Mouse (Mus musculus): ENCODE measurements around the gene Sh3pxd2a.

Sh3pxd2a gene

DNA sequence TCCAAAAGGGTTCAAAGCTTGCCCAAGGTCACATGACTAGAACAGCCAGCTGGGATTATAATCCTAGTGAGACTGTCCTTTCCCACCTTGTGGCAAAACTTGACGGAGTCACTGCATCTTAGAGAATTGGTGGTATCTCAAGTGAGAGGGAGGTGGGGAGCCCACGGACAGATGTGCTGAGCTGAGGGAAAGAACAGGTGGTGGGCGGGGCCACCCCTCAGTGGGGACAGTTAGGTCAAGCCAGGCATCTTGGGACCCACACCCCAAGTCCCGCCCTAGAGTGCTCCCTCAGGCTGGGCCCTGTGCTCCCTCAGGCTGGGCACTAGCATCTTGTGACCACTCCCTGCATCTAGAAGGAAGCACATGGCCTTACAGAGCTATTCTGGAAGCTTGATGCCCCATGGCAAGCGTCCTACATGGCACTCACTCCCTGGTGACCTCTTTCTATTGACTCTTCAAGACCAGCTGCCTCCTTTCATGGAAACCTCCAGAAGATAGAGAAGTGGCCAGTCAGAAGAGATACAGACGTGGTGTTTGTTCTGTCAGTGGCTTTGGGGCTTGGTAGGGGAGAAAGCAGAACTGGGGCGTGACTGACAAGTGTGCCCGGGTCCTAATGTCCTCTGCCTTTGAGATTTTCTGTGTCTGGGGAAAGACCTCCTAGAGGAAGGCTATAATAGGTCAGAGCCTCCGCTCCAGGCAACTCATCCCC lies 24.3 kb downstream of the Sh3pxd2a start:
- DNase-seq (ENCODE audit: low read depth, low spot score): no peak

DNA sequence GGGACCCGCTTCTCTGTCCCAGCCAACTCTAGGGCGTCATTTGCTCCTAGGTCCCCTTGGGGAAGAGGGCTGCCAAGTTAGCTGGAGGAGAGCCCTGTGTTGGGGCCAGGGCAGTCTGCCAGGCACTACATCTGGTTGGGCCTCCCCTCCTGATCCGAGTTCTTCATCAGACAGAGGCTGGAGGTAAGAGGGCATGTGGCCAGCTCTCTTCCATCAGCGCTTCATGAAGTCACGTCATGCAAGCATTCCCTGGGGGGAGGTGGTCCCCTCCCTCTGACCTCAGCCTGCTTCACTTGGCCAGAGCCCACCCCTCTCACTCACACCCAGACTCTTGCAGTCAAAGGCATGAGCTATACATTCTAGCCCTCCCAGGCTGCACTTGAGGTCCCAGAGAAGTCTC lies 25.8 kb downstream of the Sh3pxd2a start:
- DNase-seq (ENCODE audit: low read depth, low spot score): no peak

DNA sequence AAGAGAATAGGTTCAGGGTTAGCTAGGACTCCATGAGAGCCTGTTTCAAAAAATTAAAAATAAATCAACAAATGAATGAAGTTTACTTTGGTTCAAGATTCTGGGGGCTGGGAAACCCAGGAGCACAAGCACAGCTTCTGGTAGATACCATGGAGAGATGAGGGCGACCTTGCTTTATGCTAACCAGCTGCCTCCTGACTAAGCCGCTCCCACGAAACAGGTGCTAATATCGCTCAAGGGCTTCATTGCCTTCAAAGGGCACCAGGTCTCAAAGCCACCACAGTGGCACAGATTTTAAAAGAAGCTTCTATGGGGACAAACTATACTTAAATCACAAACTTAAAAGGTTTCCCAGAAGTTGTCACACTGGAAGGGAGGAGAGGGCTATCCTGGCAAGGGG lies 27.2 kb downstream of the Sh3pxd2a start:
- no peak for DNase-seq (ENCODE audit: low read depth, low spot score)

DNA sequence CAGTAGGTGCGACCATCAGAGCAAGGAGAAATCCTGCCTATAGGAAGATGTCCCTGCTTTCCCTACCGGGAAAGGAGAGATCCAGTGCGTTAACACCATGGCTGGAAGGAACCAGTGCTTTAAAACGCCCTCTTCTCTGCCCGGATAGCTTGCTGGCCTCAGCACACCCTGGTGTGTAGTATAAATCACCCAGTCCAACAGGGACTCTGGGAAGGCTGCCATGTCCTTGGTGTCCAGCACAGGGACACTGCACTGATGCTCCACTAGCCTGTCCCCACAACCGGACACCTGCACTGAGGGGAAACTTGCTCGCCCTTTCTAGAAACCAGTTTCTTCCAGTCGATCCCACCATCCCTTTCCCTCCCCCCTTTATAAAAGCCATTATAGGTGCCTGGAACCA lies 28.0 kb downstream of the Sh3pxd2a start:
- no peak for DNase-seq (ENCODE audit: low read depth, low spot score)

DNA sequence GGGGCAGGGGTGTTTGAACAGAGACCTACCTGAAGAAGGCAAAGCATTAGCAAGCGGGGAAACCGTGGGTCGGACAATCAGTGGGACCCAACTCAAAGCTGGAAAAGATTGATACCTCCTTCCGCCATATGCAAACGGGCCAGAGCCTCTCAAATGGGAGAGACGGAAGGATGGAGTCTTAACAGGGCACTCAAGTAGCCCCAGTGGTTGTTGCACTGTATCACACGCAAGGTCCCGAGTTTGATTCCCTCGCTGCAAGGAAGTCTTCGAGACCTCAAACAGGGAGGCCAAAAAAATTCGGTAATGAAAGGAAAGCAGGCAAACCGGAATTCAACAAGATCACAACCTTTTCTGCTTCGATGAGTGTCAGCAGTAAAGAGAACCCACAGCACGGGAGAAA lies 29.5 kb downstream of the Sh3pxd2a start:
- no peak for DNase-seq (ENCODE audit: low read depth, low spot score)

DNA sequence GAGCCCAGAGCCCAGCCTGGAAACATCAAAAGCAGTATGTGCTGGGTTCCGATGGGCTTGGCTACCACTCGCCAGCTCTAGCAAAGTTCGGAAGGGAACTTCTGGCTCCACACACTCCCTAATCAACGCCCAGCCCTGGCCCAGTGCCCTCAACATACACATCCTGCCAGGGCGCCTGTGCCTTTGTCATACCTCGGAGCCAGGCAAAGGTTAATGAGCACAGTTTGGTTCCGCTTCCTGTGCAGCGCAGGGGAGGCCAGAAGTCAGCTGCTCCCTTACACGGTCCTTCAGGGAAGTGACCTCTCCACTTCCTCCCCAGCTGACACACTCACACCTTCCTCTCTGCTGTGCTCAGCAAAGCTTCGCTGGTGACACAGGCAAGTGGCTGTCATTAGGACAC lies 31.9 kb downstream of the Sh3pxd2a start:
- DNase-seq (ENCODE audit: low read depth, low spot score): no peak

DNA sequence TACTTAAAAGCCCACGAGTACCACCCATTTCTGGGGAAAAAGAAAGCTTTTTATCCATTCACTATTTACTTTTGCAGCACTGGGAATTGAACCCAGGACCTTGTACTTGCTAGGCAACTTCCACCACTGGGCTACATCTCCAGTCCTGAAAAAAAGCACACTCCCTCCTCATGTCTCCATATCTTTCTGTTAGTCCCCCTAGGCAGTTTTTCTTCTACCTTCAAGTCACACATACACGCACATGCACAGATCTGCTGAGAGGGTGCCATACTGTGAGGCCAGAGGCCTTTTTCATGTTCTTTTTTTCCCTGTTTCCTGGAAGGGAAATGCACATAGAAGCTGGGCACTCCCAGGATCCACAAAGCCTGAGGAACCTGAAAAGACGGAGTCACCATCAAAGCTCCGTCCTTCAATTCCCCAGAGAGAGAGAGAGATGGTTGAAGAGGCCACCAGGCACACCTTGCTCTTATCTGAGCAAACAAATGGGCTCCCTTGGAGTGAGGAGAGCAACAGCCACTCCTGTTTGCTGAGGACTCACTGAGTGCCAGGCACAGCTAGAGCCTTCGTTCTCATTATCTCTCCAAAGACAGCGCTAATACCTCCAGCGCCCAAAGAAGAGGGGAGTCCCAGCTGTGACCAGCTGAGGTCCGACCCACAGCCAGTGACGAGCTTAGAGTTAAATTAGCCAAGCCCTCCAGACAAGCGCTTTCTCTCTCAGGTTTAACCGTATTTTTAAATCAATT lies 32.8 kb downstream of the Sh3pxd2a start:
- no peak for DNase-seq (ENCODE audit: low read depth, low spot score)

DNA sequence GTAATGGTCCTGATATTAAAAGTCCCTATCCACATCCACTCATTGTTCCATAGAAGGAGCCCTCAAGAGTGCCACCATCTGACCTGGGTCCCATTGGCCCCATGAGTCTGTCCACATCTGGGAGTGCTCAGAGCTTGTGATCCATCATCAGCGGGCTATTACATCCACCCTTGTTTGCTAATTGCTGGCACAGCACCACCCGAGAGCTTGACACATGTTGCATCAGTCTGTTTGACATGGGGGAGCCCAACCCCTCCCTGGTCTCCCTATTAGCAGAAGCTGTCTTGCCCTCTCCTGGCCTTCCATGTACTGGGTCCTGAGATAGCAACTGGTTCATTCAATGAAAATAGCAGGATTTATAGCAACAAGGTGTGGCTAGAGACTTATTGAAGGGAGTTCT lies 34.0 kb downstream of the Sh3pxd2a start:
- no peak for DNase-seq (ENCODE audit: low read depth, low spot score)

DNA sequence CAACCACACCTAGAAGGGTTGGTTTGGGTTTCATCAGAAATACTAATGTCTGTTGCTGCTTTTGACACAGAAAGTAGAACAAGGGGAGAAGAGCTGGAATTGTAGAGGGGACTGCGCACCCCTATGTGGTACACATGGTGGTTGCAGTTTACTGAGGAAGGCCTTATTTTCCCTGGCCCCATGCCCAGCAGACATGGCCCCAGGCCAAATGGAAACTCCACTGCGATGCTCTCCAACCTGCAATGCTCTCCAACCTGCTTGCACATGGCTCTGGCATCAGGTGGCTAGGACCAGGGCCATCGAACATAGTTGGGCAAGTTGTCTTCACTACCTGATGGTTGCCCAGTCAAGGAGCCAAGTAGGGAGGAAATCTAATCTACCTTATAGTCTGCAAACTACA lies 35.0 kb downstream of the Sh3pxd2a start:
- DNase-seq (ENCODE audit: low read depth, low spot score): no peak

DNA sequence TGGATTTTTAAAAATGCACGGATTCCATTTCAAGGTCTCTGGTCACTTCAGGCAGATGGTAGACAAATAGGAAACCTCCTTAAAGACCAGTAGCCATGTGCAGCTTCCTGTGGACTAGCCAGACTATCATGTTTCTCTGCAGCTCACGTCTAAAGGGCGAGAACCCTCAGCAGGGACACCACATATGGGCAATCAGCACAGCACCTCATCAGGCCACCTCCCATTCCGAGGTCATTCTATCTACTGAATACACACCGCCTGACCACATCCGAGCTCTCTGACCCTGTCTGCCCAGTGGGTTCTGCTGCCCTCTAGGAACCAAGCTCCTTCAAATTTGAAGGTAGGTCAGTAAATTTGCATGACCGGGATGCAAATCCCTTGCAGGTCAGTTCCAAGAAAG lies 35.4 kb downstream of the Sh3pxd2a start:
- no peak for DNase-seq (ENCODE audit: low read depth, low spot score)

DNA sequence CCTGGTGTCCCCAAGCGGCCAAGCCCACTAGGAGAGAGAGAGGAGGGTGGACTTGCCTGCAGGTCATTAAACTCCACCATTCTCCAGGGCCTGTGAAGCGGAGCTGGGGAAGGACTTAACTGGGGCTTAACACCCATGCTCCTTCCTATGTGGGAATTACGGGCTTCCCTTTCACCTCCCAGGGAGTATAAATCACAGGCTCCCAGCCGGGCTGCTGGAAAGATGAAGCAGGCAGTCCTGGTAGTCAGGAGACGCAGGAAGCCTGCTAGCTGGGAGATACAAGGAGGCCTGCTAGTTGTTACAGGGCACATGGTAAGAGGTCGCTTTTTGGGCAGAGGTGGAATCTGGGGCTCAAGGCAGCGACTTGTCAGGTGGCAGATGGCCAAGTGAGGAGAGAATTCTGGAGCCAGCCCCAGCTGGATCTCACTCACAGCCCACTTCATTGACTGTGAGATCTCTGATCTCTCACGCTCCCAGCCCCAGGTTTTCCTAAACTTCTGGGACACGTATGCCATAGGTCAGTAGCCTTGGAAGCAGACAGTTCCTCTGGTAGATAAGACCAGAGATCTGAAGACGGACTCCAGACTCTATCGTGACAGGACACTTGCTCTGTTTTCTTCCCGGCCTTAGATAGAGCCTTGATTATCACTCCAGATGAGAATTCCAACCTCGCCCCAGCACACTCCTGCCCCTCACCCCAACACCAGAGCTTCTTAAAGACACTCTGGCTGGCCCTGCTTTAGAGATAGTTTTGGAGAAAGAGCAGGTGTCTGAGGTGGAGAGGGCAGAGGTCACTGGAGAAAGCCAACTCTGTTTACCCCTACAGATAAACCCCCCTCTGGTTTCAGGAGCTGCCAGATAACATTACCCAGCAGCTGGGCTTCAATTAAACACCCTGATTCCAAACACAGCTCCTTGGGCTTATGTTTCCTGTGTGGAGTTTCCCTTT lies 36.1 kb downstream of the Sh3pxd2a start:
- DNase-seq (ENCODE audit: low read depth, low spot score): no peak

DNA sequence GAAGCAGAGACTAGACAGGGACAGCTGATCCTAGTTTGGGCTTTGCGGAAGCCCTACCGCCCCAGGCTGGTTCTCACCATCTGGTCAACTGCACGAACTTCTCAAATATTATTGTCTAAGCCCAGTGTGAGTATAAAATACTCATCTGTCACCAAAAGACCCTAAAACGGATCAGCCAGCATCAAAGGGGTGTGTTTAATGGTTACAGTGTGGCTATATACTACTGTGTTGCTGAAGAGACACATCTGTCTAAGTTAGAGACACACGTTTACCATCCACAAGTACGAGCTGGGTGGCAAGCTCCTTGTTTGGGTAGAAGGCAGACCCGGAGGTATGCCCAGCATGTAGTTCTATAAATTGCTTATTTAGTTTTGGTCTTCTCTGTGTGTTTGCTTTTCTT lies 40.6 kb downstream of the Sh3pxd2a start:
- DNase-seq (ENCODE audit: low read depth, low spot score): no peak

DNA sequence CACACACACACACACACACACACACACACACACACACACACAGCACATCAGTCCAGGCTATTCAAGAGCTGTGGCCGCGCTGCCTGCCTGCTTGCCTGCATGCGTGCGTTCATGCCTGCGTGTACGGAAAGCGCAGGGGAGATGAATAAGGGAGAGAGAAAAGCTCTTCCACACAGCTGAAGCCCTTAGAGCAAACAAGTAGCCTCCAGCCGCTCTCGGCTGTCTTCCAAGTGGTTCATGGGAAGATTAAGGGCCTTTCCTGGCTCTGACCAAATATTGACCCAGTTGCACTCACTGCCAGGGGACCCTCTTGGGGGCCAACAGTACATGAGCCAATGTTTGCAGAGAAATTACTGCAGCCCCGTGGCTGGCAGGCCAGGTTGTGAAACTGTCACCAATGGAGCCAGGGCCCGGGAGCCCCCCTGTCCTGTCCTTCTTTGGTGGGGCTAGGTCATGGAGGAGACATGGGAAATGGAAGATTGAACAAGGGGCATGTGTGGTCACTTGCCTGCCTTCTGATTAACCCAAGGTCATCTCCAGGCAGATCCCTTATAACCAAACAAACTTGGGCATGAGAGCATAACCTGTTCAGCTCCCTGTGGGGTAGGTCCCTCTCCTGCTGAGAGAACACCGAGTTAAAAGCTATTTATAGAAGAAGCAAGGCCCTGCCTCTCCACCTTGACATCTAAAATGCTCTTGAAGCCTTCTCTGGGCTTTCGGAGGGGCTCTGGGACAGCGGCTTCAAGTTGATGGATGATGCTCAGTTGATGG lies 42.9 kb downstream of the Sh3pxd2a start:
- DNase-seq (ENCODE audit: low read depth, low spot score): no peak

DNA sequence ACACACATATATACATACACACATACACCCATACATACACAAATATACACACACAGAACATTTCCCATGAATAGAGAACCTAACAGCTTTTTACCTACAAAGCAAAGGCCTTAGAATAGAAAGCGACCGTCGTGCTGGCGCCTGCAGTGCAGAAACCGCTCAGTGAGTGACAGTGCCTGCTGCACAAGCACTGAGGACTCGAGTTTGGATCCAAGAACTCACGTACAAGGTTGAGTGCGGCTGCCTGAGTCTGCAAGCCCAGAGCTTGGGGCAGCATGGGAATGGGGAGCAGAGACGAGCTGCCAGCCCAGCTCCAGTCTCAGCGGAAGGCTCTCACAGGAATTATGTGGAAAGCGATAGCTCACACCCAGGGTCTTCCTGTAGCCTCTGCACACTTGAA lies 43.7 kb downstream of the Sh3pxd2a start:
- DNase-seq (ENCODE audit: low read depth, low spot score): no peak

DNA sequence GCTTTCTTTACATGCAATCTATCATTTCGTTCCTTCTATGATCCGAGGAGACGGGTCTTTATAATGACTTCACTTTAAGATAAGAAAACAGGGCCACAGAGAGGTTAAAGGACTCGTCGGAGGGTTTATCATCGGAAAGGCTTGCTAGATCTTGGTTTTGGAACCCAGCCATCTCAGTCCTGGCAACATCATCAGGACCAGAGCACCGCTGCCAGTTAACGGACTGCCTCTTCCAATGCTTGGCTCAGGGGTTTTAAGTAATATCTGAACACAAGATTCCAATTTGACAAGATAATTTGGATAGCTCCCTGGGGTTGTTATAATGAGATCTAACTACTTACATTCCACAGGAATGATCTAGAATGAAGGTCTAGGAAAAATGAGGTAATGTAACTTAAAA lies 45.0 kb downstream of the Sh3pxd2a start:
- DNase-seq (ENCODE audit: low read depth, low spot score): no peak

DNA sequence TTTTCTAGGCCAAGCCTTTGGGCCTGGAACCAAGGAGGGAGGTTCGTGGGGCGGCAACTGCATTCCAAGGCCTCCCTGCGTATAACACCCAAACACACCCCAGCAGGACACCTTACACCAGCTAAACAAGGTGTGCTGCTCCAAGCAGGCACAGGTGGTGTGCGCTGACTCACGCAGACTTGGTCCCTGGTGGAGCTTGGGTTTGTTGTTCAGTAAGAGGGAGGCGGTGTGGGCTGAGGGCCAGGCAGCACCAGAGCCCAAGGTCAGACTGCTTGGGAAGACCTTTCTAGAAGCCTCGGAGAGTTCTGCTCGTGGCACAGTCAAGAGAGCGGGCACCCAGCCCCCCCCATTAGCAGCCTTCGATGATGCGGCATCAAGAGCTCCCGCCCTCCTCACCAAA lies 48.0 kb downstream of the Sh3pxd2a start:
- DNase-seq (ENCODE audit: low read depth, low spot score): no peak

DNA sequence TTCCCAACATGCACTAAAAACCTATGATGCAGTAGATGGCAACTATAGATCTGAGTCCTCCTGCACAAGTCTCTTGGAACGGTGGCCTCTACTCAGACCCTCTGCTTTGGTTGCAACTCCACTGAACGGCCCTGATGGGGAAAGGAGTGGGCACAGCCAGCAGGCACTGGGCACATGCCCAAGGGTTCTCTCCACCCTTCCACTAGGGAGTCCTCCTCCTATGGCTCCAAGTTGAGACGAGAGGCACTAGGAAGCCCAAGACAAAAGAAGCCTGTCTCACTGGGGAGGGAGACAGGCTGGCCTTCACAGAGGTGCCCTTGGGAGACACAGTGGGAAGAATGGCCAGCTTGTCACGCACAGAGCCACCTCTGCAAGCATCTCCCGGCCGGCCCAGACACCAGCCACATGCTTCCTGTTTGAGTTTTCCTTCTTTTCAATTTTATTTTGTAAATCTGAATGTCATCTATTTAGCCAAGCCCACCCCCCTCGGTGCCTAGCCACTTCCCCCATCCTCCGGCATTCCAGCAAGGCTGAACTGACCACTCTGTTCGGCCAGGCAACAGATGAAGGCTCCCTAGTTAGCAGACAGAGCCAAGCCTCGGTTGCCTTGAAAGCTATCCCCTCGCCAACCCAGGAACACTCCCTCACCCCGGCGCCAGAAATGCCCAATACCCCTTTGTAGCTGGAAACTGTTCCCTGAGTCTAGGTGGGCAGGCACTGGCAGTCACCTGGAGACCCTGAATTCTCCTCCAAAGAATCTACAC lies 49.9 kb downstream of the Sh3pxd2a start:
- no peak for DNase-seq (ENCODE audit: low read depth, low spot score)

DNA sequence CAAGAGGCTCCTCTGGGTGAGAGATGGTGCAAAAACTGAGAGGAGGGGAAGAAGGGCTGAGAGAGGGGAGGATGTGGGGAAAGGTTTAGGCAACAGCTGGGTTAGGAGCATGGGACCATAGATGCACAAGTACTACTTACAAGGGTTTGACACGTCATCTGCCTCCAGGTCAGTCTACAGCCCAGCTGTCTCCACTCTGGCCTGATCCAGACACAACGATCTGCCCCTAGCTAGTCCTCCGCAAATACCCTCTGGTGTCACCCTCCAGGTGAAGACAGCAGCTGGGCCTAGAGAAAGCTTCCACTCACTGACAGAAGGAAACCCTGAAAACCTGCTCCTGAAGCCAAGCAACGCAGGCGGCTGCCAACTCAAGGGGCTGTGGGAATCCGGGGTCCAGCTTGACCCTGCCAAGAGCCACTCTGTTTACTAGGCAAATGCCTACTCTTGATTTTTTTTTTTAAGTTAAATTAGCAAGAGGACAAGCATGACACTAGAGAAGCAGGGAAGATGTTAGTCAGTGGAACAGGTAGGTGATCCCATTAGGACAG lies 50.7 kb downstream of the Sh3pxd2a start:
- DNase-seq (ENCODE audit: low read depth, low spot score): no peak

DNA sequence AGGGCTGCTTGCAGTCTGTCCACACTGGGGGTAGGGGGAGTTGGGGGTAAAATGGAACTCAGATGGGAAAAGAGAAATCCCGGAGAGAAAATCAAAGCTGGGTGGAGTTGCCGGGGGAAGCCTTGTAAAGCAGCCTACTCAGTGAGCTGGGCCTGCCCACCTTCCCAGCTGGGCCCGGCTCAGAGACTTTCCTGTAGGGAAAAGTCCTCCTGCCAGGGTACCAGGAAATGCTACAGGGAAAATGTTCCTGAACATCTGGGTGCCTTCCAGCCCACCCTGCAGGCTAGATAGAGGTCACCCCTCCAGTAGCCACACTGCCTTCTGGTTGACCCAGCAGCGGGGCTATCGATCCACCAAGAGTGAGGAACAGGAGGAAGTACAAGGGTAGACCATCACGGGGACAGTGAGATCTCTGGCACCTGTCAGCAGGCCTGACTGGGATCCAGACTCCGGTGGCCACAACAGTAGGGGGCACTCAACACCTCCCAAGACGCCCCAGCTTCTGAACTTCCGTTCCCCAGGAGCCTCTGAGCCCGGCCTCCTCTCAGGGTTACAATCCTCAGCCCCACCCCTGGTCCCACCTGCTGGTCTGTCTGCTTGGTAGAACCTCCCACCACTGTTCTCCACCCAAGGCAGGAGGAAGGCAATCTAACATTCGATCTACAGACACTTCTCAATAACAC lies 51.5 kb downstream of the Sh3pxd2a start:
- DNase-seq (ENCODE audit: low read depth, low spot score): no peak

DNA sequence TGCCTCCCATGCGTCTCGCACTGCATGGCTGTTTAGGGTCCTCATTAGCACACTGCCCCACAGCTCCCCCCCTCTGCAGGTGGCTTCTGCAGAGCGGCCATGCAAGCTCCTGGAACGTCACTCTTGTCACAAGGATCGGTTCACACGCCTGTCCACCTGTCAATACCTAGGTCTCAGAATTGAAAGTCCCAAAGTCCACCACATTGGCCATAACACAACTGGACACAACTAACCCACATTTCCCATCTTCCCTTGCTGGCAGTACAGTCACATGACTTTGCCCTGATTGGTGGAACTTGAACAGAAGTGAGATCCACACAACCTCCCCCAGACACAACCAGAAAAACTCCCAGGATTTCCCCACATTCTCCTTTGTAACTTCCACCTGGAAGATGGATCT lies 53.9 kb downstream of the Sh3pxd2a start:
- no peak for DNase-seq (ENCODE audit: low read depth, low spot score)
